Mouse (Mus musculus) adrenal gland, postnatal 14 days (tissue): ENCODE measurements around the gene Olfr1122. TPM values are rescaled to one million over a fixed set of nuclear protein-coding genes. Genes with fewer than 3 reads are reported as not detected.
"Not testable (repeated sequence)": the region's sequence is repeated elsewhere in the genome, so short reads cannot be mapped to it uniquely, and the experiment has no call there.

Source experiments
- DNase-seq: peaks from one replicate; pipeline ENCODE4 v3.0.0; 2021; ENCODE audit warnings: mixed read lengths
- long read RNA-seq, 2 experiments: library from polyadenylated mRNA; stranded (forward); transcript quantifications; one replicate each; pipeline ENCODE4 v2.0.0; 2021
- total RNA-seq: library from RNA; stranded (reverse); gene quantifications from 2 replicates; pipeline ENCODE4 v1.2.3, GENCODE M21; 2021

Gene Olfr1122
- not detected in 2 replicates for total RNA-seq
- long read RNA-seq, experiment 1 = 0 reads
- long read RNA-seq, experiment 2 = 0 reads

DNA sequence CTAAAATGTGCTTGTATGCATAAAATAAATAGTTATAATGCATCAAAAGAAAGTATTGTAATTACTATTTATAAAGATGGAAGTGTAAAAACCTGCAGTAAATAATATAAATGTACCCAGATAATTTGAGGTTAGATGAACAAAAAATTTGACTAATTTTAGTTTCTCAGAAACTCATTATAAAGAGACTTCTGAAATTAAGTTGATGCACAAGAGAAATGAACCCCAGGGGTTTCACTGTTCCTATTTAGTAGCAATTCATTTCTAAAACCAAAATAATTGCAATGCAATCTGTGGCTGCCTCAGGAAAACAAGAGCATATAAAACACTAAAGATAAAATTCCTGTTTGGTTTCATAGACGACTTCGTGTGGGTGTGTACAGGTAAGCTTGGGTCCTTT lies at the start of gene Olfr1122:
TSS of gene Olfr1122 (plus strand) at position 301 of the 400 bp plus-strand sequence.
- no peak for DNase-seq

DNA sequence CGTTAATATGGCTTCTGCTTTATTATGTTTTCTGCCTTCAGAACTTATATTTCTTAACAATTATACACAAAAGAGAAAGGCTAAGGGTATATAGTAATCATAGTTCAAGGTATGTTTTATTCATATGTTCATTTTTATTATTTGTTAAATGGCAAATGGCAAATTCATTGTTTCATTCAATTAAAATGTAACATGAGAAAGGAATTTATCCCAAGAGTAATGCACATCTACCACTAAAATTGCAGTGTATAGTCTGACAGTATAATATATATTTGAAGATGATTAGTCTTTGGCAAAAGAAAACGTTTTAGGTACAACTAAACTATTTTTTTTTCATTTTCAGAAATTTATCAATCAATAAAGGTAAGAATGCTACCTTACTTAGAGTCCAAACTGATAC lies 31.1 kb upstream of the Olfr1122 start, which contains the start of gene Olfr1120:
TSS of gene Olfr1120 (plus strand) at position 301 of the 400 bp plus-strand sequence.
- no peak for DNase-seq

DNA sequence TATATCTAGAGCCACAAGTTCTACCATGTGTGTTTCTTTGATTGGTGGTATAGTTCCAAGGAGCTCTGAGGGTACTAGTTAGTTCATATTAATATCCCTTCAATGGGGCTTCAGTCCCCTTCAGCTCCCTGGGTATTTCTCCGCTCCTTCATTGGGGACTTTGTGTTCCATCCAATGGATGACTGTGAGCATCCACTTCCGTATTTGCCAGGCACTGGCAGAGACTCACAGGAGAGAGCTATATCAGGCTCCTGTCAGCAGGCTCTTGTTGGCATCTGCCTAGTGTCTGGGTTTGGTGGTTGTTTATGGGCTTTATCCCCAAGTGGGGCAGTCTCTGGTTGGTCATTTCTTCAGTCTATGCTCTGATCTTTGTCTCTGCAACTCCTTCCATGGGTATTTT lies 25.5 kb upstream of the Olfr1122 start:
- not testable (repeated sequence) for DNase-seq

DNA sequence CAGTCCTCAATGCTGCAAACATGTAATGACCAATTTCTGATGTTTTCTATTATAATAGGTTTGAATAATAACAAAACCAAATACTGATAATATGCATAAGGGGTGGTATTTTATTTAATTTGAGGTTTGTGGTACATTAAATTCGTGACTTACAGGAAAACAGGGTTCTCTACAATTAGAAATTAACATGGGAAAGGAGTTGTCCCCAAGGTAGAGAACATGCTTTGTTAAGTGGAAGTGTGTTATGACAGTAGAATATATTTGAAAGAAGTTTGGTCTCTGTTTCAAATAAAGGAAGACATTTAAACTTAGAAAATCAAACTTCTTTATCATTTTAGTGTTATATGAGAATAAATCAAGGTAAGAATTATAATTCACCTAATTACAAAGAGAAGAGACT lies 16.1 kb upstream of the Olfr1122 start, which contains the start of gene Olfr1121:
TSS of gene Olfr1121 (plus strand) at position 301 of the 400 bp plus-strand sequence.
- no peak for DNase-seq

DNA sequence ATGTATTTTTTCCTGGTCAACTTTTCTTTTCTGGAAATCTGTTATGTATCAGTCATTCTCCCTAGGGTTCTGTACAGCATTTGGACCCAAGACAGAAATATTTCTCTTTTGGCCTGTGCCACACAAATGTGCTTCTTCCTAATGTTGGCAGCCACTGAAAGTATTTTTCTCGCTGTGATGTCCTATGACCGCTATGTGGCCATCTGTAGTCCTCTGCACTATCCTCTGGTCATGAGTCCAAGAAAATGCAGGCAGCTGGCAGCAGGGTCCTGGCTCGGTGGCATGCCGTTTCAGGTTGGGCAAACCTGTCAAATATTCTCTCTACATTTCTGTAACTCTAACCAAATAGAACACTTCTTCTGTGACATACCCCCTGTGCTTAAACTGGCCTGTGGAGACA lies 13.9 kb upstream of the Olfr1122 start:
- DNase-seq = no peak

DNA sequence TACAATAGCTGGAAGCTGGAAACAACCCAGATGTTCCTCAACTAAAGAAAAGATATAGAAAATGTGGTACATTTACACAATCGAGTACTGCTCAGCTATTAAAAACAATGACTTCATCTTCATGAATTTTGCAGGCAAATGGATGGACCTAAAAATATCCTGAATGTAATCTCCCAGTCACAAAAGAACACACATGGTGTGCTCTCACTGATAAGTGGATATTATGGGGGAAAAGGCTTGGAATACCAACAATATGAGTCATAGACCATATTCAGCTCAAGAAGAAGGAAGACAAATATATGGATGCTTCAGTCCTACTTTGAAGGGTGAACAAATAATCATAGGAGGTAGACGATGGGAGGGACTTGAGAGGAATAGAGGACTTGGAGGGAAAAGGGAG lies 1.7 kb upstream of the Olfr1122 start:
- DNase-seq = no peak

DNA sequence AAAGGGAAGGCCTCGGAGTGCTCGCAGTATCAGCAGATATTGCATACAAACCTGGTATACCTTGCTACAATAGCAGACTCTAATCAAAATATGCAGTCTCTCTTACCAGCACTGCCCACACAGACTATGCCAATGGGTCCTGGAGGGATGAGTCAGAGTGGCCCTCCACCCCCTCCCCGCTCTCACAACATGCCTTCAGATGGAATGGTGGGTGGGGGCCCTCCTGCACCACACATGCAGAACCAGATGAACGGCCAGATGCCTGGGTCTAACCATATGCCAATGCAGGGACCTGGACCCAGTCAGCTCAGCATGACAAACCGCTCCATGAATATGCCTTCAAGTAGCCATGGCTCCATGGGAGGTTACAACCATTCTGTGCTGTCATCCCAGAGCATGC lies 8.0 kb downstream of the Olfr1122 start:
- DNase-seq = not testable (repeated sequence)

DNA sequence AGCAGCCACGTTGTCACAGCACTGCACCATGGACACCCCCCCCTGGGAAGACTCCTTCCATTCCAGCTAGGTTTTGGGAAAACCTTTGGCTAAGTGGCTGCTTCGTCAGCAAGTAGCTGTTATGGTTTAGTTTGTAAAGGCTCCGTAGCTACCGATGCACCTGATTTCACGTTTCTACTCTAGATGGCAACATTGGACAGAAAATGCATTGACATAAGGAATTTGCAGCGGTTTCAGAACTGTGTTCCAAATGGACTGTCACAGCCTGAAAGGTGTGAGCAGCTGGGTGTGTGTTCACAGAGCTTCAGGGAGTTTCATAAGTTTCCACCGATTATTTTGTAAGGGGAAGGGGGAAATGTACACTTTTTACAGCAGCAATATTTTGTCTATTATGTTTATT lies 9.0 kb downstream of the Olfr1122 start:
- DNase-seq = not testable (repeated sequence)

DNA sequence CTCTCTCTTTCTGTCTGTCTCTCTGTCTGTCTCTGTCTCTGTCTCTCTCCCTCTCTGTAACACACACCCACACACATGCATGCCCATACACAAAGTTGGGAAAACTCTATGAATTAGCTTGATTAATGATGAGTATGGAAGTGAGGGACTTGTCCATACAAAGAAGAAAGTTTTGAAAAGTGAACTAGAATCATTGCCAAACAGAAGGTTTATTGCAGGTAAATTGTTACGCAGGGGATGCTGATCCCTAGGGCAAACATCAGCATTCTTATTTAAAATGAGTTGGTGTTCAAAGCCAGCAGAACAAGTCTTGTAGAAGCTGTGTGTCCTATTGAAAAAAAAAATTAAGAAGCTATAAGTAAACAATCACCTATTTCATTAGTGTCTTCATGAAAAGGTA lies 30.7 kb downstream of the Olfr1122 start, which contains the start of gene Olfr1123:
TSS of gene Olfr1123 (plus strand) at position 301 of the 400 bp plus-strand sequence.
- no peak for DNase-seq

DNA sequence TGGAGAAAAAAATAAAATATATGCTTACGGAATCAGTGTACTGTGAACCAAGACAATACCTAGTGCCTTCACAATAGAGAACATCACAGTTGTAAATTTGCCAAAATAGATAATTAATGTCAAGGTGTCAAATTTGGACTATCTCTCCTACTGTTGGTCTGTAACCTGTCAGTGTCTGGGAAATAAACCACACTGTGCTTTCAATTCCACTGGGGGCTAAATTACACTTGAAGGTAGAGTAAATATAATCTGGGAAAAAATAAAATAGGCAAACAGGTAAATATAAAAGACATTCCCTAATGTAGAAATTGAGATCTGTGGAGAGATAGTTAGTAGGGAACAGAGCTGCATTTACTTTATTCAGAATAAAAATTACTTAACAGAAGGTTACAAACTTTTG lies 44.3 kb downstream of the Olfr1122 start, which contains the start of gene Olfr1124:
TSS of gene Olfr1124 (plus strand) at position 301 of the 400 bp plus-strand sequence.
- no peak for DNase-seq

DNA sequence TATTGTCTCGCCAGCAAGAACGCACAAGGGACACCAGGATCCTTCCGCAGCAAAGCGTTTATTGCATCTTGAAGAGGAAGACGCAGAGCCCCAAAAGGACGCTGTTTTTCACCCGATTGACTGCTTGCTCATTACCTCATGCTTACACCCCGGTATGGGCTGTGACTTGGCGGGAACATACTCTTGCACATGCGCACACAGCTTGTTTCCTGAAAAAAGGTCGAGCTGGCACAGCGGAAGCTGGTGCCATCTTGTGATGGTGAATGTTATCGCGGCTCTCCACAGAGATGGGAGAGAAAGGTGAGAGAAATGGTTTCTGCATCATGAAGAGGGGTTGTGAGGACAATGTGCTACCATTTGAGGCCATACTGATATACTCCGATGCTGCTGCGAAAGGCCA lies 52.1 kb downstream of the Olfr1122 start:
- no peak for DNase-seq

Other genes starting within 250 kb of the Olfr1122 start
- gene Olfr1110, start 245.5 kb upstream of the Olfr1122 start, total RNA-seq = not detected in 2 replicates
- not detected in 2 replicates for gene Olfr1111, start 233.2 kb upstream of the Olfr1122 start, total RNA-seq
- gene Olfr1112, start 198.1 kb upstream of the Olfr1122 start, total RNA-seq = not detected in 2 replicates
- gene Olfr1113, start 176.9 kb upstream of the Olfr1122 start, total RNA-seq = not detected in 2 replicates
- gene Olfr1115, start 137.8 kb upstream of the Olfr1122 start, total RNA-seq = not detected in 2 replicates
- not detected in 2 replicates for gene Olfr1116, start 118.3 kb upstream of the Olfr1122 start, total RNA-seq
- gene Olfr1118, start 78.3 kb upstream of the Olfr1122 start, total RNA-seq = not detected in 2 replicates
- gene Olfr1120, start 31.0 kb upstream of the Olfr1122 start, total RNA-seq = not detected in 2 replicates
- not detected in 2 replicates for gene Olfr1121, start 16.0 kb upstream of the Olfr1122 start, total RNA-seq
- not detected in 2 replicates for gene Olfr1123, start 30.8 kb downstream of the Olfr1122 start, total RNA-seq
- not detected in 2 replicates for gene Olfr1124, start 44.4 kb downstream of the Olfr1122 start, total RNA-seq
- not detected in 2 replicates for gene Olfr1126, start 68.1 kb downstream of the Olfr1122 start, total RNA-seq
- gene Pramel7, start 111.2 kb downstream of the Olfr1122 start, total RNA-seq = not detected in 2 replicates
- gene Pramel6, start 120.7 kb downstream of the Olfr1122 start, total RNA-seq = not detected in 2 replicates
- gene Olfr153, start 145.9 kb downstream of the Olfr1122 start, total RNA-seq = not detected in 2 replicates
- not detected in 2 replicates for gene Olfr1128, start 159.7 kb downstream of the Olfr1122 start, total RNA-seq
- not detected in 2 replicates for gene Olfr1129, start 188.1 kb downstream of the Olfr1122 start, total RNA-seq
- not detected in 2 replicates for gene Olfr1130, start 220.4 kb downstream of the Olfr1122 start, total RNA-seq
- not detected in 2 replicates for gene Olfr1131, start 241.3 kb downstream of the Olfr1122 start, total RNA-seq